11 mouse cellular contexts compared by ENCODE assay signal in genomic region chr3:30736809-30737208, GRCm38 (mm10). TPM values are rescaled to one million over a fixed set of nuclear protein-coding genes. Genes with fewer than 3 reads are reported as not detected.
A peak's percentile ranks its signal among the peaks of the same experiment; 100 is the strongest.
DNase-seq lines count a peak whose midpoint lies in the region; ATAC-seq lines count a peak whose summit lies in the region.
"Had no signal": no experiment of that assay in that cellular context is flagged by ENCODE, and none has a peak within 500 bp of the region (broad histone marks: within the 10 kb centered on the region; RNA-seq: fewer than 3 reads in every experiment).

No protein-coding gene starts in this region.

- H3K36me3 ChIP-seq in limb, embryonic 10.5 days = no peaks in the 10 kb centered on the region
- no peaks in the 10 kb centered on the region for H3K36me3 ChIP-seq in liver, embryonic 11.5 days (ENCODE audit: control insufficient read depth, insufficient read depth, low read length)

- ATAC-seq in liver, embryonic 11.5 days (replicated peaks; ENCODE audit: low FRiP score) = no peak

- 85% methylated on average over 9 of the region's 9 CpGs for WGBS in limb, embryonic 10.5 days
- WGBS in liver, embryonic 11.5 days = 86% methylated on average over 9 of the region's 9 CpGs

- H3K4me1 ChIP-seq in limb, embryonic 10.5 days = peaks cover 17% of the 10 kb centered on the region
- no peaks in the 10 kb centered on the region for H3K4me1 ChIP-seq in liver, embryonic 11.5 days (replicated peaks; ENCODE audit: control insufficient read depth, insufficient read depth, low read length)

- no peak overlapping the region for H3K4me3 ChIP-seq in limb, embryonic 10.5 days
- no peak overlapping the region for H3K4me3 ChIP-seq in liver, embryonic 11.5 days (ENCODE audit: low read depth, low read length)

- H3K27ac ChIP-seq in limb, embryonic 10.5 days = 0 out of 2 replicates have a peak overlapping the region, but pooled peaks have one; percentile 25
- no peak overlapping the region for H3K27ac ChIP-seq in liver, embryonic 11.5 days (ENCODE audit: low read depth, low read length)

- no peak overlapping the region for H3K9ac ChIP-seq in liver, embryonic 11.5 days (ENCODE audit: low read depth, low read length)

- no peaks in the 10 kb centered on the region for H3K9me3 ChIP-seq in limb, embryonic 10.5 days (replicated peaks)
- no peaks in the 10 kb centered on the region for H3K9me3 ChIP-seq in liver, embryonic 11.5 days (ENCODE audit: control insufficient read depth, low read length)

- no peaks in the 10 kb centered on the region for H3K27me3 ChIP-seq in limb, embryonic 10.5 days (ENCODE audit: low read depth, poor library complexity, severe bottlenecking)
- H3K27me3 ChIP-seq in liver, embryonic 11.5 days (replicated peaks; ENCODE audit: control insufficient read depth, insufficient read depth, low read length) = no peaks in the 10 kb centered on the region

- intact Hi-C loops in gastrocnemius, postnatal 36 days (cut with DNase I) = loop anchor here (1.0 kb wide), 1 partner anchor 56 kb away; no protein-coding TSS in a partner anchor

- H3K4me2 ChIP-seq in liver, embryonic 11.5 days = no peak overlapping the region

- DNase-seq in layer of hippocampus, adult 11-12 months (ENCODE audit: low spot score) = peak; percentile 20
- DNase-seq in layer of hippocampus, adult 9-10 months (ENCODE audit: low spot score) = no peak
- DNase-seq in gastrocnemius, postnatal 36 days = peak; percentile 16 to 22
- DNase-seq in limb, embryonic 10.5 days (ENCODE audit: low spot score) = no peak
- peak; percentile 52 for DNase-seq in right cerebral cortex, postnatal 4 days
- DNase-seq in liver, embryonic 11.5 days (ENCODE audit: low spot score) = no peak
- no peak for DNase-seq in ovary, postnatal 36 days (ENCODE audit: low spot score)
- DNase-seq in thymus, postnatal 14 days = no peak
- DNase-seq: heart, postnatal 4 days; lung, postnatal 10 days had no signal

RNA-seq across cellular contexts. Expression of gene Samd7, which starts 9.3 kb away (rescaled TPM):
- not detected for total RNA-seq in gastrocnemius, postnatal 36 days (2021)
- not detected in 2 replicates for polyA plus RNA-seq in limb, embryonic 10.5 days (2016; fragmentation: Nextera tagmentation; extraction: Ambion mirVana)
- not detected in 2 replicates for polyA plus RNA-seq in liver, embryonic 11.5 days (2014; fragmentation: Nextera tagmentation; extraction: Ambion mirVana)
- total RNA-seq: heart, postnatal 4 days had no signal

RNA-seq across cellular contexts. Expression of gene Lrrc31, which starts 37.2 kb away (rescaled TPM):
- total RNA-seq in gastrocnemius, postnatal 36 days (2021) = not detected
- not detected in 2 replicates for polyA plus RNA-seq in limb, embryonic 10.5 days (2016; fragmentation: Nextera tagmentation; extraction: Ambion mirVana)
- polyA plus RNA-seq in liver, embryonic 11.5 days (2014; fragmentation: Nextera tagmentation; extraction: Ambion mirVana) = not detected in 2 replicates
- polyA plus RNA-seq: spleen, adult 2 months had no signal

RNA-seq across cellular contexts. Expression of gene Sec62, which starts 55.9 kb away (rescaled TPM):
- total RNA-seq in gastrocnemius, postnatal 36 days (2021) = 10 to 100 TPM; 24.9 to 35.3 TPM
- polyA plus RNA-seq in limb, embryonic 10.5 days (2016; fragmentation: Nextera tagmentation; extraction: Ambion mirVana) = 39.1 and 47.0 TPM in 2 replicates
- 64.8 and 73.5 TPM in 2 replicates for polyA plus RNA-seq in liver, embryonic 11.5 days (2014; fragmentation: Nextera tagmentation; extraction: Ambion mirVana)

Comparison
In these comparisons a context has a peak if more than half of its experiments do, and no peak if none do; other contexts are left out.
1. DNase-seq: peak in layer of hippocampus, adult 11-12 months (single experiment), gastrocnemius, postnatal 36 days (2 of 2) and right cerebral cortex, postnatal 4 days (single experiment); none in layer of hippocampus, adult 9-10 months (single experiment), limb, embryonic 10.5 days (single experiment), liver, embryonic 11.5 days (single experiment), ovary, postnatal 36 days (single experiment) and thymus, postnatal 14 days (single experiment).